Mouse (Mus musculus) thymus, adult 18-20 months (tissue): ENCODE data around the gene Fto.

Experiments
- DNase-seq, 2 experiments: peaks; one replicate each; pipeline ENCODE4 v3.0.0; 2022; ENCODE audit warnings: mixed read lengths in 2 of 2

Gene Fto

GRCm38 (mm10) chr8:91625686-91626558 is 312.6 kb downstream of the Fto start:
- no peak for DNase-seq

GRCm38 (mm10) chr8:91629594-91629993 is 316.3 kb downstream of the Fto start:
- DNase-seq, result no peak

- DNase-seq, result no peak
These were observed 317.2 kb downstream of the Fto start for GRCm38 (mm10) chr8:91630320-91631033.

DNA sequence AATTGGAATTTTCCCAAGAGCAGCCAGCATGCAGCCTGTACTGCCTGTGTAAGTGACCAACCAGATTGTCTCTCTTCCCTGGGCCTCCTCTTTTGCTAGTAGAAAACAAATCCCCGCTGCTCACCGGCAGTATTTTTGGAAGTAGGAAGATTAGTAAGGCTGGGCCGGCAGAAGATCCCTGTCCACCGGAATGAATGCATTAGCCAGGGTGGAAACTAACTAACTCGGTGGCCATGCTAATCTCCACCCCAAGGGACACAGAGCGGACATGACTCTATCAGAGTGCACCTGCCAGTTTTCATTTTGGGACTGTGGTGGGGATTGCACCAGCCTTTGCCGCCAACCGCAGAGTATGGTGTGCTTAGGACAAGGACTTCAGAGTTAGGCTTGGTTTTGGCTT is 319.1 kb downstream of the Fto start:
- no peak for DNase-seq

- no peak for DNase-seq
These were observed 322.1 kb downstream of the Fto start for GRCm38 (mm10) chr8:91635406-91635805.

DNA sequence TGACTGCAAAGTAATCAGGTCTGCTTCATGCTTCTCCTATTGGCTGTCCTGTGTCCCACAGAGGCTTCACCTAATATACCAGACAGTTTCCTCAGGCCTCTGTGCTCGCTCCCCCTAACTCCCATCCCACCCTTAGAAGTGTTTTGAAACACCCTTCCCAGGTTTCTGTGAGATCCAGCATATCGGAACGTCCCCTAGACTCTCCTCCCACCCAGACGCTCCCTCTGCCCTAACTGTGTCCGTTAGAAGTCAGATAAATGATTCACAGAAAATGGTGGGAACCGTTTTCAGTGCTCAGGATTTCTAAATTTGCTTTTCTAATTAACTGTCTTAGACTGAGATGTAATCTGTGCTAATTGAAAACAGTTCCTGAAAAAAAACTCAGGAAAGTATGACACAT is 323.6 kb downstream of the Fto start:
- DNase-seq, result no peak

DNA sequence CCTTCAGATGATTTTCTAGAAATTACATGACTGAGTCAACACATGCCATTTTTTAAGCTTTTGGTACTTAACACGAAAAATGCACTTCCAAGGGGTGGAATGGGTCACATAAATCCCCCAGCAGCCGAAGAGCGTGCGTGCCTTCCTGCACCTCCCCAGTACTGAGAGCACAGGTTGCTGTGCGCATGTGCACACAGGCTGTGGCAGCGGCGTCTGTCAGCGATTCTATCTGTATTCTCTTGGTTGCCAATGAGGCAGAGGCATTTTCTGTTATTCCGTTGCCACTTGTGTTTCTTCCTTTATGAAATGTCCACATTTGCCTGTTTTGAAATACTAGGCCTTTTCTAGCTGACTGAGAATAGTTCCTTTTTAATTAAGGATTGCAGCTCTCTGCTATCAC is 324.4 kb downstream of the Fto start:
- no peak for DNase-seq

GRCm38 (mm10) chr8:91638256-91638655 is 324.9 kb downstream of the Fto start:
- no peak for DNase-seq

DNA sequence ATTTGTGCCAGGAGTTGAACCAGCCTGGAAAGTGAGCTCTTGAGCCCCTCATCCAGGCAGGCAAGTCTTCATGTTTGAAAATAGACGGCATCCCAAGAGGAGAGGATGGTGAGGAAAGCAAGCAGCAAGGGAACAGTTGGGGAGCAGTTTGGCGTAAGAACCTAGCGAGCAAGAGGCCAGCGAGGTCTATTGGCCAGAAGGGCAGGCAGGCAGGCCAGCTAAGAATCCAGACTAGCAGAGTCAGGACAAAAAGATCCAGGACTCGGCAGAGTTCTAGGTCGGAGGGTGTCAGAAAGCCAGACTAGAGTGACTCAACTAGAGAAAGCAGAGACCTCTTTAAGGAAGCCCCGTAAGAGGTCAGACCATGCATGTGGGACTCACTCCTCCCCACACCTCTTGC is 327.1 kb downstream of the Fto start:
- DNase-seq, result no peak

GRCm38 (mm10) chr8:91645484-91645883 is 332.2 kb downstream of the Fto start:
- DNase-seq, result no peak

- DNase-seq, result no peak
These were observed 334.6 kb downstream of the Fto start for GRCm38 (mm10) chr8:91647959-91648358.

- no peak for DNase-seq
These were observed 335.5 kb downstream of the Fto start for GRCm38 (mm10) chr8:91648776-91649175.

DNA sequence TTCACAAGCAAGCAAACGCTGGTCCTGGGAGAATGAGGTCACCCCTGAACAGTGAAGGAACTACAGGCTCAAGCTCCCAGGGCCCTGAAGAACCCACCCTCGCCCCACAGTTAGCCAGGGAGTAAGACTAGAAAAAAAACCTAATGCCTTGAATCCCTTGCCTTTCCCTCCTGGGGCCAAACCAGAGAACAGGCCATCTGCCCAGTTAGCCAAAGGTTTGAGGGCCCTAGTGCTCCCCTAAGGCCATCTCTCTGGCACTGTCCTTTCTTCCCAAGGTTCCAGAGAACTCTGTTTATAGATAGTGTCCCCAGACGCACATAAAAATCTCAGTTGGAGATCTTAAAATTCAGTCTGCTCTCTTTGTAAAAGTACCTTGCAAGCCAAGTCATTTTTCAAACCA is 340.2 kb downstream of the Fto start:
- no peak for DNase-seq

DNA sequence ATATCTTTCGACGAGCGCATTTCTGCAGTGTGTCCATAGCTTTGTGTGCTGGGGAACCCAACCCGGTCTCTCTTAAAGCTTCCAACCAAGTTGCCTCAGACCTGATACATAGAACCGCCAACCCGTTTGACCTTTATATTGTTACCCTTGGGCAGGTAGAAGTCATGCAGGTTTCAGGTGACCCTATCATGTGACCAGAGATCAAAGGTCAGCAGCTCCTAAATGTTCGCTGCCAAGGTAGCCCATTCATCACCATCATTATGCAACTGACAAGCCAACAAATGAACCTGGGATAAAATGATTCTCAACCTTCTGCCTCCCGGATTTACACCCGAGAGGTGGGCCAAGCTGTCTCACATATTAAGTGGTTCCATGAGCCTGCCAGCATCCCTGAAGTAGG is 344.1 kb downstream of the Fto start:
- DNase-seq, result no peak

DNA sequence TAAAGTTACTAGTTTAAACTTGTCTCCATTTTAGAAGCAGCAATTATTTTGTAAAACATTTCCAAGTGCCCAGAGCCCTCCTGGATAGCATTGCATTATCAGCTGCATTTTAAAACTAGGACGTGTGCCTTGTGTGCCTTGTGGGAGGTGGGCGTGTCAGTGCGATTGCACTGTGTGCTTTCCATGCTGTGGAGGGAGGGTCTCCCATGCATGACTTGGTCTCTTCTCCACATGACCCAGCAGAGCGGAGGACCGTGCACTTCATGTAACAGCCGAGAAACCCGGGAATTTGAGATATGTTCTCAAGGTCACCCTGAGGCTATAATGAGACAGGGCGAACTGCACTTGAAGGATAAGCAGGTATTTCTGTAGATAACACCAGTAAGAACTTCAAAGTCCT is 347.6 kb downstream of the Fto start:
- DNase-seq, result no peak

DNA sequence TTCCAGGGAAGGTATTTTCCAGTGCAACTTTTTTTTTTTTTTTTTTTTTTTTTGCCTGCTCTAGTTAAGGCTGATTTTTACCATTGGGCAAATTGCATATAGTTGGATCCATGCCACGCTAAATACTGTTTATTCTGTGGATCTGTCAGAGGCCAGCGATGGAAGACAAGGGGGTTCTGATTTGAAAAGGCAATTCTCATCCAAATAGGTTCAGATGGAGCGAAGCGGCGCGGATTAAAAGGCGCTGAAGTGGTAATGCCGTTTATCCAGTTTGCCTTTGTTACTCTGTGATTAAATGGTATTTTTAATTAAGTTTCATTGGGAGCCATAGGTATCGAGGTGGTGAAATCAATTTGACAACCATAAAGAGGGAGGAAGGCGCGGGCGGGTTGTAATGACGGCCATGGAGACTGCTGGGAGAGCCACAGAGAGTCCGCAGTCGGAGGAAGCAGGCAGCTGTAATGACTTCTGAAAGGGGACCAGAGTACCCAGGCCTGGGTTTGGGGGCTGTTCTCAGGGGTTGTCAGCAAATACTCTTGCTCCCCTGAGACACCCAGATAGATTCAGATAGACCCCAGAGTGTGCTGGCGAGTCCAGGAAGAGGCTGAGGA is 356.2 kb downstream of the Fto start:
- DNase-seq, result no peak

DNA sequence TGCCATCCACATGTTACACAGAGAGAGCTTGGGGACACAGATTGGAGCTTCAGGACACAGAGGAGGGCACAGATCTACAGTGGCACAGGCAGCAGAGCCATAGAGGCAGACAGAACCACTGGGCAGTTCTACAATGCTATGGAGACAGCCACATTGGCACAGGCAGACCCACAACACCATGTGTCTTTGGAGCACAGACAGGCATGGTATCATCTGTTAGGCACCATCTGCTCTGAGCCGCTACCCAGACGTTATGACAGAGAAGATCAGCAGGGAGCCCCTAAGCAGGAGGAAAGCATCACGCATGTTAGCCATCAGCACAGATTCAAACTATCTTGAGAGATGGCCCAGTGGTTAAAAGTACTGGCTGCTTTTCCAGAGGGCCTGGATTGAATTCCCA is 363.6 kb downstream of the Fto start:
- no peak for DNase-seq

DNA sequence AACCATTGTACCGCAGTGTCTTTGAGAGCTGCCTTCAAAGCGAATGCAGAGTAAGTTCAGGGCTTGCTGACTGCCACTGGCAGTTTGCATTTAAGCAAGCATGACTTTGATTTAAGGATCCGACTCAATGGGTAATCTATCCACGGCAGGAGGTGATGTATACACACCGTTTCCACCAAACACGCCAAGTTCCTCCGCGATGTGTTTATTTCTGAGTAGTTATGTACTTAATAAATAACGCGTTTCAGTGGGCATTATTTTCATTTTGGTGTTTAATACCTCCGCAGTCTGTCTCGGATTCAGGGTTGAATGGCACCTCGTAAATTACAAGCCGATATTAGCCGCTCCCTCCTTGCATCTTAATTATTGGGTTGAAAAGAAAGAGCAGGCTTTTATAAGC is 366.1 kb downstream of the Fto start:
- DNase-seq, result no peak

DNA sequence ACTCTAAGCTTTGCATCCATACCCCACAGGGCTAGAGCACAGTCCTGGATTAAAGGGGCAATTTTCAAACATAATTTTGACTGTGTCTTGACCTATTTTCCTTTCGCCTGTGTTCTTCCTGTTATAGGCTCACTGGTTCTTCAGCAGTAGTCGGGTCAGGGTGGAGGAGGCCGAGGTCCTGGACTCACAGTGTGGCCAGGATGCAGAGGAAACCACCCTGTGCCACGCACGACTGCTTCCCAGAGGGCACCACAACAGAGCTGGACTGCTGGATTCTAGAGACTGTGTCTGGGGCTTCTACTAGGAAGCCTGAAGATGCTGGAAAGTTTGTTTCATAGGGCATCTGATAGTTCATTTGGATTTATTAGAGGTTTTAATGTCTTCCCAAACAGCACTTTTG is 366.8 kb downstream of the Fto start:
- no peak for DNase-seq

- no peak for DNase-seq
These were observed 371.4 kb downstream of the Fto start for GRCm38 (mm10) chr8:91684596-91685317.

DNA sequence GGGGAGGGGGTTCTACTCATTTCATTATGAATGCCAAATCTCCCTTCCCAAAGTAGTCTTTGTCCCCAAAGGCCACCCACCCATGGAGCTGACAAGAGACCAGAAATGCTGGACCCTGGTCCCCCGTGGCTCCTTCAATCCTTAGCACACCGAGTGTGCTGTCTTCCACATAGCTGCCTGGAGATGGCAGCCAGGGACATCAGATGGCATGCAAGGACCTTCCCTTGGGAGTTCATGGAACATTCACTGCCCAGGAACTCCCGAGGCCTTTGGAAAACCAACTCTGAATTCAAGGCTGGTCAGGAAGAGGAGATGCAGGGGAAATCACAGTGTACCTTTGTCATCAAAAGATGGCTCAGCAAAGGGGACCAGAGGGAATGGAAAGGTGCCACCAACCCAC is 372.1 kb downstream of the Fto start:
- DNase-seq, result no peak

- DNase-seq, result no peak
These were observed 378.9 kb downstream of the Fto start for GRCm38 (mm10) chr8:91692056-91692721.

DNA sequence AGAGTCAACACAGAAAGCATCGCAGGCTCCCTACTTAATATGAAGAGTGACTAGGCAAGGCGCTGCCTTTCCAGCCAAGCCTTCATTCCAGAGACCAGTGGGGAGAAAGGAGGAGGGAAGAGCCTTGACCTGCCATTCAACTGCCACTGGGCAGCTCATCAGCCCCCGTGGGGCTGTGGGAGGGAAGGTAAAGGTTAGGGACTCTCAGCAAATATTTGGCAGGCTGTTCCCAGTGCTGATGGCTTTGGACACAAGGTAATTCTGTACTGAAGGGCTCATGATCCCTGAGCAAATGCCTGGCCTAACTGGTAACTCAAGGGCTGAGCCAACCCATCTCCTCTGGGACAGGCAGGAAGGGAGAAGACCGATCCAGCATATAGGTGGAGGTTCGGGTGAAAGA is 393.2 kb downstream of the Fto start:
- DNase-seq, result no peak
